Mouse (Mus musculus) bone marrow macrophage, adult 2 months (primary cell): Measurements from ENCODE around the gene Myo9a. TPM values are rescaled to one million over a fixed set of nuclear protein-coding genes. Genes with fewer than 3 reads are reported as not detected.

Source experiments
- H3K27ac ChIP-seq: 2 replicates; pipeline ENCODE4 v1.5.1; 2012; ENCODE audit warnings: low read depth, low read length; ENCODE audit not compliant: insufficient read depth
- H3K4me1 ChIP-seq: 2 replicates; pipeline ENCODE4 v1.6.1; 2012; ENCODE audit warnings: low read length; ENCODE audit not compliant: control insufficient read depth, insufficient read depth
- H3K4me3 ChIP-seq: 2 replicates; pipeline ENCODE4 v1.5.1; 2012; ENCODE audit warnings: mild to moderate bottlenecking, low read length, moderate library complexity; ENCODE audit not compliant: insufficient read depth
- CTCF ChIP-seq: IDR thresholded peaks from 2 replicates; pipeline ENCODE4 v1.5.1; 2012; ENCODE audit warnings: low read depth, mild to moderate bottlenecking, low read length, moderate library complexity
- POLR2A ChIP-seq: IDR thresholded peaks from 2 replicates; pipeline ENCODE4 v1.6.1; 2012; ENCODE audit warnings: mild to moderate bottlenecking, low read depth, low read length, borderline replicate concordance
- polyA plus RNA-seq: library from polyadenylated mRNA; stranded (reverse); fragments of >200 nt; gene quantifications from 2 replicates; pipeline ENCODE4 v1.2.4, GENCODE M21; 2012; ENCODE audit not compliant: missing spikeins, insufficient read depth, insufficient read length

Myo9a gene
- polyA plus RNA-seq, 1 experiment: 13.1 TPM

DNA sequence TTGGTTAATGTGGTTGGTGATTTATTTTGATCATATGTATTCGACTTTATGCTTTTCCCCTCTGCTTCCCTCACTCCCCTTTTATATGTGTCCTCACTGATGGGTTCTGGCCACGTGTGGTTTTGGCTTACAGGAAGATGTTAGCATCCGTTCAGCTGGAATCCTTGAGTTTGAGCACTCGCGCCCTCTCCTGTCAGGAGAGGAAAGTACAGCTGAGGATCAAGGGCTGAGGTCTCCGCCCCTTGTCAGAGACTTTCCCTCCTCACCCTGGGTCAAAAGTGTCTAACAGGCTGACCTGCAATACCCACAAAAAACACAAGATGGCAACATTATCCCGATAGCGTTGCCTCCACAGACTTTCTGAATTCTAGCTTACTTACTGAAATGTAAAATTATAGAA, 208.6 kb downstream of the Myo9a start:
- no peak overlapping the region for H3K4me3 ChIP-seq
- TF ChIP-seq POLR2A: no peak
- TF ChIP-seq CTCF: peak; percentile 54

DNA sequence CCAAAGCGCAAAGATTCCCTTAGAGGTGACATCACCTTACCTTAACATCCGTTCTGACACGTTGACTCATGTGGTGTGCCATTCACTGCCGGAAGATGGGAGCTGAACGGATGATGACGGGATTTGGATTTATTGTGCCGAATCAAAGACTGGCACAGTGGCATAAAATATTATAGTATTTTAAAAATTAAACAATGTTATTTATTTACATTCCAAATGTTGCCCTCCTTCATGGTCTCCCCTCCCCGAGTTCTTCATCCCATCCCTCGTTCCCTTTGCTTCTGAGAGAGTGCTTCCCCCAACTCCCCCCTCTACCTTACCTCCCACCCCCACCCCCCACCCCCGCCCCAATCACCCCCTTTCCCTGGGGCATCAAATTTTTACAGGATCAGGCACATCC, 209.9 kb downstream of the Myo9a start, which contains the start of gene Nr2e3:
Gene Nr2e3 (minus strand): TSS at position 101 of the 400 bp plus-strand sequence.
- H3K27ac ChIP-seq: no peak within 1 kb of the TSS
- H3K4me3 ChIP-seq: no peak within 1 kb of the TSS
- TF ChIP-seq POLR2A (no peak), CTCF (no peak)
- no peaks in the 10 kb centered on the region for H3K4me1 ChIP-seq

More for the DNA sequence above, 208.6 kb downstream of the Myo9a start:
- no peaks in the 10 kb centered on the region for H3K4me1 ChIP-seq
- no peak overlapping the region for H3K27ac ChIP-seq

DNA sequence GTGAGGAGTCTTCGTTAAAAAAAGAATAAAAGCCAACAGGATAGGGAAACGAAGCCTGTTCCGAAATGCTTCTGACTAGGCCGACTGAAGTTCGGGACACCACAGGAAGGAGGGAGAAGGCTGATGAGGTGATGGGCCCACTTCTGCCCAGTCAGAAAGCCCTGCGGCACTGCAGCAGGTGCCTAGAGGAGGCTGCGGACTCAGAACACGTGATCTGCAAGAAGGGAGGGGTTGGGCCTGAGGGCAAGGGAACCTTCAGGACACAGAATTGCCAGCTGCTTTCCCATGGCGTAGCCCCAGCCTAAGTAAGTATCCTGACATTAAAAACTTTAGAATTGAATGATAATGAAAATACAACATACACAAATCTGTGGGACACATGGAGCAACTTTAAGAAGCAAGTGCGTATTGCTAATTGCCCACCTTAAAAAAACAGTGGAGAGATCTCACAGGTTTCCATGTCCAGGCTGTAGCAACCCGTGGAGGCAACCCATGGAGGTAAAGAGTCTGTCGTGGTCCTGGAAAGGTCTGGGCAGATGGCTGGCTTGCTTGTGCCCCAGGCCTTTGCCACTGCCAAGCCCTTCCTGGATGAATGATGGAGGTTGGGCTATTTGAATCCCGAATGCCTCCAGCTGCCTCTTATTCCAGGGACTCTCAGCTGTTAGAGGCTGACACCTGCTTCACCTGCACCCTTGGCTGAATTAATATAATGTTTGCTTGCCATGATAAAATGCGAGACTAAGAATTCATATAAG, 210.7 kb downstream of the Myo9a start:
- Histone ChIP-seq H3K4me3 (no peak overlapping the region), H3K27ac (no peak overlapping the region), H3K4me1 (no peaks in the 10 kb centered on the region)
- TF ChIP-seq POLR2A (no peak), CTCF (no peak)

DNA sequence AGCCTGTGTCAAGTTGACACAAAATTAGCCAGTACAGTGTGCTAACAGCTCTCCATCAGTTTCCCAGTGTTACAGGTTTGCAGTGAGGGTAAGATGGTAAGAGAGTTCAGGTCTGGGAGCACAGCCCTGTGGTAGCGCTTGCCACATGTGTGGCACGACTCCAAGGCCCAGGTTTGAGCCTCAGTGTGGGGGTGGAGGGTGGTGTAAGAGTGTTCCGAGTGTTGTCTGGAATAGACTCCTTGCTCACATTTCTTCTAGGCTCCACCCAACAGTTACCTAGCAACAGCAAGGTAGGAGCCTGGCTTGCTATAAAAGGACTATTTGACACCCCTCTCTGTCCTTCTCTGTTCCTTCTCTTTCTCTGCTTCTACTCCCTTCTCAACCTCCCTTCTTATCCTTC, 213.7 kb downstream of the Myo9a start:
- Histone ChIP-seq H3K4me3 (no peak overlapping the region), H3K27ac (no peak overlapping the region), H3K4me1 (no peaks in the 10 kb centered on the region)
- TF ChIP-seq CTCF (no peak), POLR2A (no peak)

DNA sequence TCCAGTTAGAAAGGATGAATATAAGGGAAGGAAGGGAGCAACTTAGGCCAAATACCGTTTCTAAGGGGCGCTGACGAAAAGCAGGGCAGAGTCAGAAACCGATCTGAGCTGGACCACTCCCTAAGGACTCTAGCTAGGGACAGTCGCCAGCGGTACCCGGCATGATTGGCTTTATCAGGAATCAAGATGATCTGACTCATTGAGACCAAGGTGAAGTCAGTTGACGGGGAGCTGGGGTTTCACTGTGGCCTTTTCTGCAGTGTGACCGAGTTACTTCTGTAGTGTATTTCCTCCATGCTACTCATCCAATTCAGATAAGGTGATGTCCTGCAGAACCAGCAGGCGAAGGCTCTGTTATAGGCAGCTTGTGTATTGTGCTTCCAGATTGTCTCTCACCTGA, 214.3 kb downstream of the Myo9a start:
- Histone ChIP-seq H3K4me3 (no peak overlapping the region), H3K27ac (no peak overlapping the region), H3K4me1 (no peaks in the 10 kb centered on the region)
- TF ChIP-seq POLR2A (no peak), CTCF (no peak)

DNA sequence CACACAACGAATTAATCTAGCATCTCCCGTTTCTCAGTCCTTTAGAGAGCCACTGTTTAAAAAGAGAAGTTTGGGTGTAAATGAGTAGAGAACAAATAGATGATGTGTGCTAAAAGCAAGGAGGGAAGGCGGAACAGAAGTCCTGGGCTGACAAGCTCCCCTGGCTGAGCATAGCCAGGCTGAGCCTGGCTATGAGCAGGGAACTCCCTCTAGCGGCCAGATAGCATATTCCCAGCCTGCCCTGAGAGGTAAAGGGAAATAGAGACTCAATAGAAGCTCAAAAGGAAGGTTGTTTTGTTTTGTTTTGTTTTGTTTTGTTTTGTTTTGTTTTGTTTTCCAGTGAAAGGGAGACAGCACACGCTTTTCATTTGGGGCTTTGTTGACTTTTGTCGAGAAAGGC, 218.7 kb downstream of the Myo9a start:
- Histone ChIP-seq H3K27ac (no peak overlapping the region), H3K4me3 (no peak overlapping the region), H3K4me1 (no peaks in the 10 kb centered on the region)
- peak; percentile 87 for TF ChIP-seq CTCF
- no peak for TF ChIP-seq POLR2A

DNA sequence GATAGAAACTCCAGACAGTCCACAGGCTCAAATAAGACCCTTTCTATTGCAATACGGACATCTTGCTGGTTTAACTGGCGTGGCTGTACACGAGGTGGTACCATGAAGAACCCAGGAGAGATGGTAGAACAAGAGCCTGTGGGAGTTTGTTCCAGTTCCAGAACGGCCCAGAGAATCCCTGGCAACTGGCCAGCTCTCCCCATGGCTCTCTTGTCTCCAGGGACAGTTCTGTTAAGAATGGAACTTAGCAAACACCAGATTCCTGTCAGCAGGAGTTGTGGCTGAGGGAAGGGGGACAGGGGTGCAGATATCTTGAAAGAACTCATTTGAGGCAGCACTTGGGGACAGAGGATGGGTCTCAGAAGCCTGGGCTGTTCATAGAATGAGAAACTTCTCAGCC, 220.6 kb downstream of the Myo9a start:
- TF ChIP-seq CTCF (no peak), POLR2A (no peak)
- H3K4me3 ChIP-seq: no peak overlapping the region
- no peaks in the 10 kb centered on the region for H3K4me1 ChIP-seq
- H3K27ac ChIP-seq: no peak overlapping the region

Other genes starting within 250 kb of the Myo9a start
- 952 and 993 TPM in 2 replicates for gene Hexa, start 211.4 kb upstream of the Myo9a start, polyA plus RNA-seq
- gene Tmem202, start 211.0 kb upstream of the Myo9a start, polyA plus RNA-seq: 1.3 and 1.6 TPM in 2 replicates
- gene Celf6, start 173.0 kb upstream of the Myo9a start, polyA plus RNA-seq: not detected in 2 replicates
- 32.3 and 37.4 TPM in 2 replicates for gene Parp6, start 133.6 kb upstream of the Myo9a start, polyA plus RNA-seq
- 1,076 and 1,171 TPM in 2 replicates for gene Pkm, start 94.5 kb upstream of the Myo9a start, polyA plus RNA-seq
- not detected in 2 replicates for gene Gramd2, start 70.8 kb upstream of the Myo9a start, polyA plus RNA-seq
- gene Senp8, start 186 bp upstream of the Myo9a start, polyA plus RNA-seq: 6.4 and 7.9 TPM in 2 replicates
- gene Nr2e3, start 209.8 kb downstream of the Myo9a start, polyA plus RNA-seq: not detected in 2 replicates